Mouse (Mus musculus) midbrain, embryonic 16.5 days (tissue): Measurements from ENCODE around the gene Ikzf1. TPM values are rescaled to one million over a fixed set of nuclear protein-coding genes. Genes with fewer than 3 reads are reported as not detected.

Source experiments
- ATAC-seq: fragments of 200-750 bp; cut with Nextera tagmentation; 2 replicates; pipeline ENCODE4 v1.8.0; 2017; ENCODE audit warnings: moderate TSS enrichment
- H3K27ac ChIP-seq: fragments of 300-500 bp; sonication (generic); 2 replicates; pipeline ENCODE4 v1.5.1; 2014; ENCODE audit warnings: mild to moderate bottlenecking, low read length, mixed read lengths
- H3K27me3 ChIP-seq: fragments of 300-500 bp; sonication (generic); 2 replicates; pipeline ENCODE4 v1.6.1; 2014; ENCODE audit warnings: low read depth, low read length, mixed read lengths; ENCODE audit not compliant: control insufficient read depth, insufficient read depth
- H3K36me3 ChIP-seq: fragments of 300-500 bp; sonication (generic); 2 replicates; pipeline ENCODE4 v1.6.1; 2014; ENCODE audit warnings: mild to moderate bottlenecking, low read length, moderate library complexity, mixed read lengths; ENCODE audit not compliant: control insufficient read depth, insufficient read depth
- H3K4me1 ChIP-seq: fragments of 300-500 bp; sonication (generic); 2 replicates; pipeline ENCODE4 v1.6.1; 2014; ENCODE audit warnings: mild to moderate bottlenecking, low read length, mixed read lengths; ENCODE audit not compliant: control insufficient read depth, insufficient read depth
- H3K4me2 ChIP-seq: fragments of 300-500 bp; sonication (generic); 2 replicates; pipeline ENCODE4 v1.6.1; 2014; ENCODE audit warnings: mild to moderate bottlenecking, low read length, mixed read lengths
- H3K4me3 ChIP-seq: fragments of 300-500 bp; sonication (generic); 2 replicates; pipeline ENCODE4 v1.5.1; 2014; ENCODE audit warnings: low read depth, mild to moderate bottlenecking, low read length, moderate library complexity, mixed read lengths
- H3K9ac ChIP-seq: fragments of 300-500 bp; sonication (generic); 2 replicates; pipeline ENCODE4 v1.6.1; 2014; ENCODE audit warnings: low read depth, low read length, mixed read lengths
- H3K9me3 ChIP-seq: fragments of 300-500 bp; sonication (generic); replicated peaks from 2 replicates; pipeline ENCODE4 v1.6.1; 2014; ENCODE audit warnings: mild to moderate bottlenecking, low read length, mixed read lengths; ENCODE audit not compliant: control insufficient read depth, poor library complexity, severe bottlenecking
- WGBS: fragments of 180-500 bp; shearing (Covaris S2); extraction: QIAGEN DNeasy Blood & Tissue Kit; methylation state at CpG from one replicate; pipeline ENCODE4 v1.1.7; 2014; 5-methylcytosine and 5-hydroxymethylcytosine counted together
- polyA plus RNA-seq: library from polyadenylated mRNA; unstranded; fragments of >200 nt; fragmentation: Nextera tagmentation; extraction: Ambion mirVana; gene quantifications from 2 replicates; pipeline ENCODE4 v1.2.1, GENCODE M21; 2015

Gene Ikzf1
- polyA plus RNA-seq, 1 experiment from 2014 or later = 1.4 TPM

- no peak overlapping the region for H3K9ac ChIP-seq
- ATAC-seq = no peak
- no peak overlapping the region for H3K4me3 ChIP-seq
- no peaks in the 10 kb centered on the region for H3K4me1 ChIP-seq
- H3K27ac ChIP-seq = no peak overlapping the region
- H3K4me2 ChIP-seq = no peak overlapping the region
- H3K27me3 ChIP-seq = no peaks in the 10 kb centered on the region
- 90% methylated on average over 3 of the region's 3 CpGs for WGBS
- H3K9me3 ChIP-seq = no peaks in the 10 kb centered on the region
- no peaks in the 10 kb centered on the region for H3K36me3 ChIP-seq
Observed at GRCm38 (mm10) chr11:11739054-11739453, 54.3 kb downstream of the Ikzf1 start.

GRCm38 (mm10) chr11:11740603-11741002 is 55.8 kb downstream of the Ikzf1 start:
- no peak for ATAC-seq
- H3K9ac ChIP-seq = no peak overlapping the region
- H3K4me1 ChIP-seq = no peaks in the 10 kb centered on the region
- WGBS = 83% methylated on average over 5 of the region's 5 CpGs
- no peak overlapping the region for H3K27ac ChIP-seq
- H3K4me2 ChIP-seq = no peak overlapping the region
- no peaks in the 10 kb centered on the region for H3K27me3 ChIP-seq
- no peaks in the 10 kb centered on the region for H3K36me3 ChIP-seq
- H3K4me3 ChIP-seq = no peak overlapping the region
- H3K9me3 ChIP-seq = no peaks in the 10 kb centered on the region

- Histone ChIP-seq H3K4me2 (no peak overlapping the region), H3K4me3 (no peak overlapping the region), H3K36me3 (no peaks in the 10 kb centered on the region), H3K27ac (no peak overlapping the region), H3K9me3 (no peaks in the 10 kb centered on the region), H3K27me3 (no peaks in the 10 kb centered on the region), H3K4me1 (no peaks in the 10 kb centered on the region), H3K9ac (no peak overlapping the region)
- ATAC-seq = no peak
- 92% methylated on average over 5 of the region's 5 CpGs for WGBS
Observed at GRCm38 (mm10) chr11:11741574-11741973, 56.8 kb downstream of the Ikzf1 start.

- no peaks in the 10 kb centered on the region for H3K9me3 ChIP-seq
- no peaks in the 10 kb centered on the region for H3K27me3 ChIP-seq
- no peaks in the 10 kb centered on the region for H3K4me1 ChIP-seq
- whole genome bisulfite sequencing = 26% methylated on average over 2 of the region's 2 CpGs
- no peak overlapping the region for H3K27ac ChIP-seq
- H3K4me2 ChIP-seq = no peak overlapping the region
- H3K36me3 ChIP-seq = no peaks in the 10 kb centered on the region
- H3K4me3 ChIP-seq = no peak overlapping the region
- no peak overlapping the region for H3K9ac ChIP-seq
- no peak for ATAC-seq
Observed at GRCm38 (mm10) chr11:11742626-11743025, 57.8 kb downstream of the Ikzf1 start.

GRCm38 (mm10) chr11:11744222-11744621 is 59.4 kb downstream of the Ikzf1 start:
- H3K36me3 ChIP-seq = no peaks in the 10 kb centered on the region
- no peak overlapping the region for H3K27ac ChIP-seq
- no peaks in the 10 kb centered on the region for H3K27me3 ChIP-seq
- no peak overlapping the region for H3K4me3 ChIP-seq
- no peak overlapping the region for H3K9ac ChIP-seq
- no peaks in the 10 kb centered on the region for H3K9me3 ChIP-seq
- no peak overlapping the region for H3K4me2 ChIP-seq
- no peak for ATAC-seq
- WGBS = 47% methylated on average over 1 of the region's 1 CpGs
- no peaks in the 10 kb centered on the region for H3K4me1 ChIP-seq

GRCm38 (mm10) chr11:11751091-11751490 is 66.3 kb downstream of the Ikzf1 start:
- WGBS = 82% methylated on average over 5 of the region's 5 CpGs
- Histone ChIP-seq H3K9ac (no peak overlapping the region), H3K4me1 (no peaks in the 10 kb centered on the region), H3K27me3 (no peaks in the 10 kb centered on the region), H3K9me3 (no peaks in the 10 kb centered on the region), H3K4me2 (no peak overlapping the region), H3K4me3 (no peak overlapping the region), H3K36me3 (no peaks in the 10 kb centered on the region), H3K27ac (no peak overlapping the region)
- no peak for ATAC-seq

GRCm38 (mm10) chr11:11752859-11753258 is 68.1 kb downstream of the Ikzf1 start:
- no peak overlapping the region for H3K9ac ChIP-seq
- no peak for ATAC-seq
- H3K27ac ChIP-seq = no peak overlapping the region
- no peak overlapping the region for H3K4me2 ChIP-seq
- no peaks in the 10 kb centered on the region for H3K4me1 ChIP-seq
- no peak overlapping the region for H3K4me3 ChIP-seq
- WGBS = 87% methylated on average over 5 of the region's 5 CpGs
- no peaks in the 10 kb centered on the region for H3K27me3 ChIP-seq
- H3K9me3 ChIP-seq = no peaks in the 10 kb centered on the region
- no peaks in the 10 kb centered on the region for H3K36me3 ChIP-seq

GRCm38 (mm10) chr11:11758121-11758520 is 73.3 kb downstream of the Ikzf1 start:
- Histone ChIP-seq H3K9me3 (no peaks in the 10 kb centered on the region), H3K4me1 (no peaks in the 10 kb centered on the region), H3K36me3 (no peaks in the 10 kb centered on the region), H3K27ac (no peak overlapping the region), H3K9ac (no peak overlapping the region), H3K27me3 (no peaks in the 10 kb centered on the region), H3K4me3 (no peak overlapping the region), H3K4me2 (no peak overlapping the region)
- WGBS = 79% methylated on average over 6 of the region's 6 CpGs
- ATAC-seq = no peak

GRCm38 (mm10) chr11:11758883-11759282 is 74.1 kb downstream of the Ikzf1 start:
- Histone ChIP-seq H3K4me2 (no peak overlapping the region), H3K36me3 (no peaks in the 10 kb centered on the region), H3K9me3 (no peaks in the 10 kb centered on the region), H3K27ac (no peak overlapping the region), H3K27me3 (no peaks in the 10 kb centered on the region), H3K4me3 (no peak overlapping the region), H3K9ac (no peak overlapping the region), H3K4me1 (no peaks in the 10 kb centered on the region)
- ATAC-seq = no peak
- 95% methylated on average over 1 of the region's 1 CpGs for WGBS

GRCm38 (mm10) chr11:11763211-11763666 is 78.4 kb downstream of the Ikzf1 start:
- no peaks in the 10 kb centered on the region for H3K9me3 ChIP-seq
- H3K4me1 ChIP-seq = no peaks in the 10 kb centered on the region
- H3K27me3 ChIP-seq = no peaks in the 10 kb centered on the region
- no peaks in the 10 kb centered on the region for H3K36me3 ChIP-seq
- no peak overlapping the region for H3K27ac ChIP-seq
- ATAC-seq = no peak
- no peak overlapping the region for H3K4me3 ChIP-seq
- H3K4me2 ChIP-seq = no peak overlapping the region
- WGBS = 74% methylated on average over 4 of the region's 4 CpGs
- no peak overlapping the region for H3K9ac ChIP-seq
